Mouse (Mus musculus) thymus, adult 2 months (tissue): Measurements from ENCODE around the gene Gtf2ird1. TPM values are rescaled to one million over a fixed set of nuclear protein-coding genes. Genes with fewer than 3 reads are reported as not detected.

ENCODE experiments used
- DNase-seq: peaks from one replicate; pipeline ENCODE4 v3.0.0; 2021
- H3K27ac ChIP-seq: fragments of 200-500 bp; 2 replicates; pipeline ENCODE4 v1.5.1; 2012; ENCODE audit warnings: low read length, control low read depth; ENCODE audit not compliant: control insufficient read depth, insufficient read depth
- H3K27me3 ChIP-seq: fragments of 200-500 bp; 2 replicates; pipeline ENCODE4 v1.6.1; 2012; ENCODE audit warnings: mild to moderate bottlenecking, low read length, moderate library complexity, mixed read lengths; ENCODE audit not compliant: control insufficient read depth, insufficient read depth
- H3K36me3 ChIP-seq: fragments of 200-500 bp; 2 replicates; pipeline ENCODE4 v1.6.1; 2012; ENCODE audit warnings: mild to moderate bottlenecking, low read length, moderate library complexity; ENCODE audit not compliant: control insufficient read depth, insufficient read depth
- H3K4me1 ChIP-seq: fragments of 200-500 bp; replicated peaks from 2 replicates; pipeline ENCODE4 v1.6.1; 2012; ENCODE audit warnings: low read length; ENCODE audit not compliant: control insufficient read depth, insufficient read depth
- H3K4me3 ChIP-seq: fragments of 200-500 bp; 2 replicates; pipeline ENCODE4 v1.5.1; 2012; ENCODE audit warnings: mild to moderate bottlenecking, low read length, control low read depth, moderate library complexity; ENCODE audit not compliant: control insufficient read depth, insufficient read depth
- CTCF ChIP-seq: fragments of 200-500 bp; IDR thresholded peaks from 2 replicates; pipeline ENCODE4 v1.5.1; 2012; ENCODE audit warnings: mild to moderate bottlenecking, control low read depth, low read length, moderate library complexity, borderline replicate concordance; ENCODE audit not compliant: control insufficient read depth, poor library complexity, insufficient read depth; ENCODE audit errors: extremely low read depth
- POLR2A ChIP-seq: fragments of 200-500 bp; IDR thresholded peaks from 2 replicates; pipeline ENCODE4 v1.6.1; 2012; ENCODE audit warnings: mild to moderate bottlenecking, low read length, control low read depth, moderate library complexity; ENCODE audit not compliant: control insufficient read depth, poor library complexity, insufficient read depth; ENCODE audit errors: extremely low read depth
- WGBS: fragments of 180-500 bp; shearing (Covaris S2); methylation state at CpG from one replicate; pipeline ENCODE4 v1.1.7; 2018; 5-methylcytosine and 5-hydroxymethylcytosine counted together
- polyA plus RNA-seq: library from polyadenylated mRNA; depleted of rRNA; stranded (reverse); fragments of >200 nt; gene quantifications from 2 replicates; pipeline ENCODE4 v1.2.3, GENCODE M21; 2012

Gene Gtf2ird1
- polyA plus RNA-seq, 1 experiment = 75.6 TPM

DNA sequence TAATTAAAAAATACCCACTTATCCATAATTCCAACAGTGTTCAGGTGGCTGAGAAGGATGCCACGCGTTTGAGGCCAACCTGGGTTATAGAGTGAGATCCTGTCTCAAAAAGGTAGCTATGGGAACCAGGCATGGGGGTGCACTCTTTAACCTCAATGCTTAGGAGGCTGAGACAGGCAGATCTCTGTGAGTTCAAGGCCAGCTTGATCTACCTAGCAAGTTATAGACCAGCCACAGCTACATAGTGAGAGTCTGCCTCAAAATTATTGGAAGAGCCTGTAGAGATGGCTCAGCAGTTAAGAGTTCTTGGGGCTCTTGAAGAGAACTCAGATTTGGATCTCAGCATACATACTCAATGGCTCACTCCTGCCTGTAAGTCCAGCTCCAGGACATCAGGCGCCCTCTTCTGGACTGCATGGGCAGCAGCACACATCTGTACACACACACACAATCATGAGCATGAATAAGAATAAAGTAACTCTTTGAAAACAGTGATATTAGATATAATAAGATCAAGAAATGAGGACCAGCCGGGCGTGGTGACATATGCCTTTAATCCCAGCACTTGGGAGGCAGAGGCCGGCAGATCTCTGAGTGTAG lies 18.6 kb upstream of the Gtf2ird1 start:
- no peak overlapping the region for H3K4me3 ChIP-seq
- no peaks in the 10 kb centered on the region; the same call in 1 of the 2 replicates for H3K4me1 ChIP-seq
- peak; percentile 36 for DNase-seq
- H3K27me3 ChIP-seq = no peaks in the 10 kb centered on the region
- 96% methylated on average over 6 of the region's 6 CpGs for WGBS
- no peak overlapping the region for H3K27ac ChIP-seq
- H3K36me3 ChIP-seq = no peaks in the 10 kb centered on the region
- TF ChIP-seq POLR2A = no peak
- TF ChIP-seq CTCF = no peak

DNA sequence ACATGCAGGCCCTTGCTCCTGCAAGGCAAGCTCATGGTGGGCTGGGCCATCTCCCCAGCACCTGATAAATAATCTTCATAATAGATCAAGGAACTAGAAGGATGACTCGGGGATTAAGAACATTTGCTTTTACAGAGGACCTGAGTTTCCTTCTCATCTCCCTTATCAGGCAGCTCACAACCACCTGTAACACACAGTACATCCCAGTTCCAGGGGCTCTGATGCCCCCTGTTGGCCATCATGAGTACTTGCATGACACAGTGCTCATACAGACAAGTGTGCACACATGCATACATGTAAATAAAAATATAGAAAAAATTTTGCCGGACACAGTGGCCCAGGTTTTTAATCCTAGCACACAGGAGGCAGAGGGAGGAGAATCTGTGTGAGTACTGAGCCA lies 17.4 kb upstream of the Gtf2ird1 start:
- TF ChIP-seq POLR2A = no peak
- no peak for TF ChIP-seq CTCF
- Histone ChIP-seq H3K4me3 (no peak overlapping the region), H3K36me3 (no peaks in the 10 kb centered on the region), H3K27me3 (no peaks in the 10 kb centered on the region), H3K27ac (no peak overlapping the region), H3K4me1 (peaks cover 5% of the 10 kb centered on the region; the same call in 1 of the 2 replicates)
- WGBS = 93% methylated on average over 2 of the region's 2 CpGs
- DNase-seq = peak; percentile 49

DNA sequence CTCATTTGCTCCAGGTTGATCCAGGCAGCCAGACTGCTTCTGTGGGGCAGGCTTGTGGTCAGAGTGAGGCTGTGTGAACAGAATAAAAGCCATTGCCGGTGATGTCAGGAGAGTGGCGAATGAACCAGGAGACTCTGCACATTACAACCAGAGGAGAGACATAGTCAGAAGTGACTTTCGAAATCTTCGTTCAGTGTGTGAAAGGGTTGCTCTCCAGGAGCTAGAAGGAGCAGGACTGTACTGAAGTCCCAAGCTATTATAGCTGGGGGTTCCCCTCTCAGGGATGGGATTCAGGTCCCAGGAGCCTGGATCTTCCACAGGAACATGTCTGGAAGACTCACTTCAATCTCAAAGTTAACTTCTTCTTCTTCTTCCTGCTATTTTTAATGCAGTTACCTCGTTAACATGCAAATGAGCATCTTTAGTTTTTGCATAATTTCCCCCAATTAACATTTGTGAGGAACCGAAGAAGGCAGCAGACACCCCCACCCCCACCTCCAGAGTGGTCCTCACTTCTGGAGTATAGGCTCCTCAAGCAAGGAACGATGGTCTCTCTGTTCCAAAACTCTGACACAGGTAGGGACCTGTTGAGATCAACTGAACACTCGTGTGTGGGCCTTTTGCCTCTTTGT lies 14.1 kb upstream of the Gtf2ird1 start:
- no peak overlapping the region for H3K27ac ChIP-seq
- 88% methylated on average over 8 of the region's 8 CpGs for whole genome bisulfite sequencing
- DNase-seq = no peak
- H3K36me3 ChIP-seq = no peaks in the 10 kb centered on the region
- no peaks in the 10 kb centered on the region for H3K27me3 ChIP-seq
- peaks cover 23% of the 10 kb centered on the region for H3K4me1 ChIP-seq
- no peak for TF ChIP-seq CTCF
- H3K4me3 ChIP-seq = no peak overlapping the region

DNA sequence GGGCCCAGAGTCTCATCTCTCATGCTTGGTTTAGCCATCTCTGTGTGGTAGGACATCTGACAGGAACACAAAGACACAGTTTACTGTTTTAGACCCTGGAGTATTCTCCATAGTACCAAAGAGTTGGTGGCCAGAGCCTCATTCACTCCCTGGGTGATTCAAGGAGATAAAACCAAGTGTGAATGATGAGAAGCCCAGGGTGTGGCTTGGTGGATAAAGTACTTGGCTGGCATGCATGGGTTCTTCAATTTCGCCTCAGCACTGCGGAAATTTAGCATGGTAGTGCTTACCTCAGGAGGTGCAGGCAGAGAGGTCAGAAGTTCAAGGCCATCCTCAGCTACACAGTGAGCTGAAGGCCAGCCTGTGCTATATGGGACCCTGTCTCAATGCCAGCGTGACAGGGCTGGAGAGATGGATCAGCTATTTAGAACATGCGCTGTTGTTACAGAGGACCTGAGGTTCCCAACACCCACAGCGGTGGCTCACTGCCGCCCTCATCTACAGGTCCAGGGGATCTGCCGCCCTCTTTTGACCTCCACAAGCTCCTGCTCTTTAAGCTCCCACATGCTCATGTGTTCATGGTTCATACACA lies 13.1 kb upstream of the Gtf2ird1 start:
- Histone ChIP-seq H3K4me3 (no peak overlapping the region), H3K27ac (no peak overlapping the region), H3K36me3 (no peaks in the 10 kb centered on the region), H3K27me3 (no peaks in the 10 kb centered on the region), H3K4me1 (peaks cover 23% of the 10 kb centered on the region)
- 98% methylated on average over 7 of the region's 7 CpGs for WGBS
- no peak for DNase-seq
- TF ChIP-seq CTCF (no peak), POLR2A (no peak)

DNA sequence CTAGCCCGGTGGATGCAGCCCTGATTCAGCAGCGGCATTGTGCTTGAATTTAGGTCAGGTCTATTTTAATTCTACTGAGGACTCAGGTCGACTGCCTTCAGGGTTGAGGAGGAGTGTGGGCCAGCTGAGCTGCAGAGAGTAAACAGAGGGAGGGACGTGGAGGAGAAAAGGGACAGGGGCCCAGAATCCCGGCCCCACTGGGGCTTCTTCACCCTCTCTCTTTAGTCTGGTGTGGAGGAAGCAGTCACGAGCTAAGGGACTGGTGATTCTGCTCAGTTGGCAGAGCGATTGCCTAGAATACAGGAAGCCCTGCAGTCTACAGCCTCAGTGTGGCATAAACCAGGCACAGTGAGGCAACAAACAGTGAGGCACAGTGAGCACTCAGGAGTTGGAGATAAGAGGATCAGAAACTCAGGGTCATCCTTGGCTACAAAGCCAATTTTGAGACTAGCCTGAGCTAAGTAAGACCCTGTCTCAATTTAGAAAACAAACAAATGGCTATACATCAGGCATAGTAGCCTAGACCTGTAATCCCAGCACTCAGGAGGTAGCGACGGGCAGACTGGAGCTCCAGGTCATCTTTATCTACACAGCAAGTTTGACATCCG lies 11.7 kb upstream of the Gtf2ird1 start:
- no peaks in the 10 kb centered on the region for H3K36me3 ChIP-seq
- H3K4me1 ChIP-seq = peaks cover 23% of the 10 kb centered on the region
- H3K4me3 ChIP-seq = no peak overlapping the region
- TF ChIP-seq POLR2A (0 out of 2 replicates have a peak, but pooled peaks have one; percentile 14), CTCF (0 out of 2 replicates have a peak, but pooled peaks have one; percentile 10)
- peak overlapping the region; percentile 73 for H3K27ac ChIP-seq
- WGBS = 58% methylated on average over 10 of the region's 10 CpGs
- no peaks in the 10 kb centered on the region for H3K27me3 ChIP-seq
- DNase-seq = peak; percentile 46

DNA sequence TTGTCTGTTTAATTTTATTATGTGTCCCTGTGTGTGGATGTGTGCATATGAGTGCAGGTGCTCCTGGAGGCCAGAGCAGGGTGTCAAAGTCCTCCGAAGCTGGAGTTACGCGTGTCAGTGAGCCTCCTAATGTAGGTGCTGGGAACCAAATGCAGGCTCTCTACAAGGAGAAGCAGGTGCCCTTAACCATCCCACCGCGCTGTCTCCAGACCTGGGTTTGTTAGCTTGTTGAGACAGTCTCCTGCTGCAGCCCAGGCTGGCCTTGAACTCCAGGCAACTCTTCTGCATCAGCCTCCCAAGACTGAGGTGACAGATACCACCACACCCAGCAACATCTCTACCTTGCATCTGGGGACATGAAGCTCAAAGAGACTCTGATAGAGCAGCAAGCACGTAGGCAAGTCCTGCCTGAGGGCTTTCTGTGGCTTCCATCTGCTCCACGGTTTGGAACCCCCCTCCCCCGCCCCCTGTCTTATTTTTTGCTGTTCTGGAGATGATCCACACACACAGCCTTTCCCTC lies 10.6 kb upstream of the Gtf2ird1 start:
- Histone ChIP-seq H3K27ac (no peak overlapping the region), H3K36me3 (no peaks in the 10 kb centered on the region), H3K4me1 (peaks cover 23% of the 10 kb centered on the region), H3K27me3 (no peaks in the 10 kb centered on the region), H3K4me3 (no peak overlapping the region)
- 77% methylated on average over 8 of the region's 8 CpGs for WGBS
- no peak for TF ChIP-seq POLR2A
- no peak for TF ChIP-seq CTCF
- DNase-seq = no peak

DNA sequence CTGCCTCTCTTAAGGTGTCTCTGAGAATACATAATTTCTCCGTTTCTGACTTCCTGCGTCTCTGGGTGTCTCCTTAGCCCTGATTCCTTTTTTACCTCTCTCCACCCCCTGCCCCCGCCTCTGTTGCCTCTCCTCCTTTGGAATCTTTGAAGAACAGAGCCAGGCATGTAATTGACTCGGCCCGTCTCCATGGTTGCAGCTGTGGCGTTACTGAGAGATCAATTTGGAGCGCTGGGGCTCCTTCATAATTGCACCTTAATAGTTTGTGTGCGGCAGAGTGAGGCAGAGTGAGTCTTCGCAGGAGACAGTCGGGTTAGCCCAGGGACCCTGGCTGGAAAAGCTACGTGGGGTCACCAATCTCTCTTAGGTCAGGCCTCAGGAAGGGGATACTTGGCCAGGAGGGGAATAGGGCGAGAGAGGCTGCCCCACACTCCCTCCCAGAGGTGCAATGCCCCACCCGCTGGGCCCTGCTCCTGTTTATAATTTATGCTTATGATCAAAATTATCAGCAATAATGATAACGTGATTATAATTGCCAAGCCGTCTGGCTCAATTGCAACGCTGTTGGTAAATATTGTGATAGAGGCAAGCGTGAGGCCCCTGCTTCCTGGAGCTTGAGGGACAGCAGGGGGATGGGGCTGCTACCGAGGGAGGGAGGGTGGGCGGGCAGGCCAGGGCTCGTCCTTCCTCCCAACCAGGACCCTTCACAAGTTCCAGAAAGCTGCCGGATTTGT lies 9.9 kb upstream of the Gtf2ird1 start:
- Histone ChIP-seq H3K36me3 (no peaks in the 10 kb centered on the region), H3K4me3 (no peak overlapping the region), H3K27ac (no peak overlapping the region), H3K4me1 (peaks cover 23% of the 10 kb centered on the region), H3K27me3 (no peaks in the 10 kb centered on the region)
- WGBS = 89% methylated on average over 21 of the region's 21 CpGs
- DNase-seq = no peak
- TF ChIP-seq POLR2A (no peak), CTCF (no peak)
